ENCODE assay signal across 13 mouse cellular contexts in the genomic region with DNA sequence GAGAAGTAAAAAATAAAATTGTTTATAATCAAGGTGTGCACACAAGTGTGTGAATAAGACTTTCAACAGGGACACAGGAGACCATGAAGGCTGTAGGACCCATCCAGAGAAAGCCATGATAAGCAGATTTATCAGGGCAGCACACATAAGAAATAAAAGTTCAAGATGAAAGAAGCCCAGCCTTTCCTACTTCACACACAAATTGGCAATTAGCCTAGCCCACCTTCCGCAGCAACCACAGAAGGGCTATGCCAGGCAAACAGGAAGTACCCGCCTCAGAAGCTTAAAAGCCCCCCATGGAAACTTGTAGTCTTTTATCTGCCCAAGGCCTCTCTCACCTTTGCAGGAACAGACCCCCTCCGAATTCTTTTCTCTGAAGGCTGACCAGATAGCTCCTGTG.
"Had no signal": no experiment of that assay in that cellular context is flagged by ENCODE, and none has a peak within 500 bp of the region (broad histone marks: within the 10 kb centered on the region; RNA-seq: fewer than 3 reads in every experiment).

No protein-coding gene starts in this region.

- H3K27ac ChIP-seq: left cerebral cortex, adult 2 months; limb, embryonic 15.5 days; liver, embryonic 12.5 days; macrophage; midbrain, embryonic 13.5 days; neural tube, embryonic 15.5 days; stomach, embryonic 15.5 days had no signal

- H3K9me3 ChIP-seq: limb, embryonic 15.5 days; liver, embryonic 12.5 days; midbrain, embryonic 13.5 days; neural tube, embryonic 15.5 days; stomach, embryonic 15.5 days had no signal

- H3K9ac ChIP-seq: limb, embryonic 15.5 days; liver, embryonic 12.5 days; lung, embryonic 14.5 days; midbrain, embryonic 13.5 days; neural tube, embryonic 15.5 days; stomach, embryonic 15.5 days had no signal

- H3K27me3 ChIP-seq: limb, embryonic 15.5 days; liver, embryonic 12.5 days; midbrain, embryonic 13.5 days; neural tube, embryonic 15.5 days; stomach, embryonic 15.5 days had no signal

- H3K36me3 ChIP-seq: limb, embryonic 15.5 days; liver, embryonic 12.5 days; midbrain, embryonic 13.5 days; neural tube, embryonic 15.5 days; stomach, embryonic 15.5 days had no signal

- H3K4me2 ChIP-seq: limb, embryonic 15.5 days; liver, embryonic 12.5 days; lung, embryonic 14.5 days; midbrain, embryonic 13.5 days; neural tube, embryonic 15.5 days; stomach, embryonic 15.5 days had no signal

- ATAC-seq: intestine, embryonic 16.5 days; liver, embryonic 12.5 days had no signal

- H3K4me3 ChIP-seq: left cerebral cortex, adult 2 months; limb, embryonic 15.5 days; liver, embryonic 12.5 days; midbrain, embryonic 13.5 days; neural tube, embryonic 15.5 days; stomach, embryonic 15.5 days had no signal

- DNase-seq: kidney, adult 8-10 months; kidney, postnatal 25 days; lung, embryonic 14.5 days; lung, postnatal 10 days; right cerebral cortex, adult 18-20 months had no signal

- H3K4me1 ChIP-seq: liver, embryonic 12.5 days; midbrain, embryonic 13.5 days; neural tube, embryonic 15.5 days; stomach, embryonic 15.5 days had no signal
